27 mouse cellular contexts compared by ENCODE assay signal in the genomic region with DNA sequence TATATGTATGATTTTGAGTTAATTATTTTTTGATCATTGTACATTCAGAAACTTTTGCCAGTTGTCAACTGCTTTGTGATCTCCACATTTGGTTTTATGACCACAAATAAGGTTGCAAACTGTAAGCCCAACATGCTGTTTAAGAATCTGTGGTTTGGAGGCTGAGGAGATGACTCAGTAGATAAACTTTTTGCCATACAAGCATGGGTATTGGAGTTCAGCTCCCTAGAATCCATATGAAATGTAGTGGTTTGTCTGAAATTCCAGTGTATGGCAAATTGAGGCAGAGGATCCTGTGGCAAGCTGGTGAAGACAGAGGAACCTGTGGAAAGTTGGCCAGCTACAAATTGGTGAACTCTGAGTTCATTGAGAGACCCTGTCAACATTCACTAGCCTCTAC.
DNase-seq lines count a peak whose midpoint lies in the region; ATAC-seq and TF ChIP-seq lines count a peak whose summit lies in the region.
"Had no signal": no experiment of that assay in that cellular context is flagged by ENCODE, and none has a peak within 500 bp of the region (broad histone marks: within the 10 kb centered on the region; RNA-seq: fewer than 3 reads in every experiment).

No protein-coding gene starts in this region.

- H3K27ac ChIP-seq in embryonic fibroblast, embryonic 13.5 days (ENCODE audit: insufficient read depth, low read length): peak overlapping the region; percentile 44
- H3K27ac ChIP-seq in neural tube, embryonic 15.5 days (replicated peaks): no peak overlapping the region
- H3K27ac ChIP-seq: embryonic facial prominence, embryonic 10.5 days; embryonic facial prominence, embryonic 13.5 days; forebrain, embryonic 10.5 days; forebrain, embryonic 13.5 days; heart, embryonic 15.5 days; hindbrain, embryonic 15.5 days had no signal

- H3K4me1 ChIP-seq in embryonic fibroblast, embryonic 13.5 days (ENCODE audit: control insufficient read depth, insufficient read depth, low read length): peaks cover 4% of the 10 kb centered on the region
- H3K4me1 ChIP-seq in neural tube, embryonic 15.5 days: no peaks in the 10 kb centered on the region
- H3K4me1 ChIP-seq: embryonic facial prominence, embryonic 13.5 days; forebrain, embryonic 10.5 days; forebrain, embryonic 13.5 days; heart, embryonic 12.5 days; heart, embryonic 15.5 days; hindbrain, embryonic 15.5 days had no signal

- intact Hi-C loops in heart, postnatal 10 days (cut with DNase I): no loop called here

- H3K4me2 ChIP-seq in neural tube, embryonic 15.5 days: no peak overlapping the region
- H3K4me2 ChIP-seq: embryonic facial prominence, embryonic 13.5 days; forebrain, embryonic 13.5 days; heart, embryonic 12.5 days; heart, embryonic 15.5 days; hindbrain, embryonic 15.5 days had no signal

- no peaks in the 10 kb centered on the region for H3K27me3 ChIP-seq in neural tube, embryonic 15.5 days (replicated peaks)
- H3K27me3 ChIP-seq: CH12.LX; embryonic facial prominence, embryonic 13.5 days; forebrain, embryonic 13.5 days; heart, embryonic 12.5 days; heart, embryonic 15.5 days; hindbrain, embryonic 15.5 days had no signal

- H3K36me3 ChIP-seq in neural tube, embryonic 15.5 days: no peaks in the 10 kb centered on the region
- H3K36me3 ChIP-seq: embryonic facial prominence, embryonic 10.5 days; embryonic facial prominence, embryonic 13.5 days; forebrain, embryonic 10.5 days; G1E; heart, embryonic 12.5 days; heart, embryonic 15.5 days; hindbrain, embryonic 15.5 days had no signal

- no peak for TF ChIP-seq CTCF in embryonic fibroblast, embryonic 13.5 days (IDR thresholded peaks at IDR 0.05; ENCODE audit: borderline replicate concordance, insufficient read depth, low read length)

- H3K9ac ChIP-seq in neural tube, embryonic 15.5 days (replicated peaks): no peak overlapping the region
- H3K9ac ChIP-seq: embryonic facial prominence, embryonic 13.5 days; forebrain, embryonic 13.5 days; heart, embryonic 12.5 days; heart, embryonic 15.5 days; hindbrain, embryonic 15.5 days had no signal

- peak; percentile 50 for DNase-seq in heart, adult 11 months
- DNase-seq in heart, postnatal 10 days: no peak
- DNase-seq in 416B (ENCODE audit: low read depth): peak; percentile 86
- no peak for DNase-seq in gastrocnemius, adult 8-10 months (ENCODE audit: low spot score in 2 of 2)
- DNase-seq: adrenal gland, postnatal 14 days; cerebellum, adult 11-12 months; cerebellum, adult 8-10 months; cerebellum, postnatal 10 days; cerebellum, postnatal 36 days; embryo, embryonic 11 days; gastrocnemius, postnatal 14 days; heart, adult 18-20 months; heart, postnatal 14 days; heart, postnatal 4 days had no signal

- no peak for ATAC-seq in neural tube, embryonic 15.5 days (ENCODE audit: low FRiP score)
- ATAC-seq: forebrain, embryonic 13.5 days; forebrain, embryonic 16.5 days; intestine, postnatal 0 days had no signal

- no peak overlapping the region for H3K4me3 ChIP-seq in embryonic fibroblast, embryonic 13.5 days (ENCODE audit: insufficient read depth, low read length)
- H3K4me3 ChIP-seq in neural tube, embryonic 15.5 days (replicated peaks): no peak overlapping the region
- H3K4me3 ChIP-seq: embryonic facial prominence, embryonic 10.5 days; embryonic facial prominence, embryonic 13.5 days; forebrain, embryonic 10.5 days; forebrain, embryonic 13.5 days; heart, embryonic 12.5 days; heart, embryonic 15.5 days; hindbrain, embryonic 15.5 days had no signal

- no peaks in the 10 kb centered on the region for H3K9me3 ChIP-seq in neural tube, embryonic 15.5 days (replicated peaks)
- H3K9me3 ChIP-seq: embryonic facial prominence, embryonic 10.5 days; embryonic facial prominence, embryonic 13.5 days; forebrain, embryonic 10.5 days; forebrain, embryonic 13.5 days; heart, embryonic 12.5 days; heart, embryonic 15.5 days; hindbrain, embryonic 15.5 days had no signal

- TF ChIP-seq POLR2A in embryonic fibroblast, embryonic 13.5 days (IDR thresholded peaks at IDR 0.05; ENCODE audit: low read depth, low read length): no peak

Comparison
In these comparisons a context has a peak if more than half of its experiments do, and no peak if none do; other contexts are left out.
1. DNase-seq: peak in heart, adult 11 months (single experiment) and 416B (single experiment); none in heart, postnatal 10 days (0 of 2) and gastrocnemius, adult 8-10 months (0 of 2).